Mouse (Mus musculus) cerebellum, adult 8-10 months (tissue): ENCODE results near the gene Cep78.
A peak's percentile ranks its signal among the peaks of the same experiment; 100 is the strongest.

ENCODE experiments used
- DNase-seq: peaks from one replicate; pipeline ENCODE4 v3.0.0; 2022

Cep78 gene

GRCm38 (mm10) chr19:15965082-15965481 is 19.7 kb downstream of the Cep78 start:
- no peak for DNase-seq

- DNase-seq = no peak
These were observed 20.3 kb downstream of the Cep78 start for GRCm38 (mm10) chr19:15964533-15964932.

GRCm38 (mm10) chr19:15963011-15963695 is 21.6 kb downstream of the Cep78 start:
- DNase-seq = no peak

DNA sequence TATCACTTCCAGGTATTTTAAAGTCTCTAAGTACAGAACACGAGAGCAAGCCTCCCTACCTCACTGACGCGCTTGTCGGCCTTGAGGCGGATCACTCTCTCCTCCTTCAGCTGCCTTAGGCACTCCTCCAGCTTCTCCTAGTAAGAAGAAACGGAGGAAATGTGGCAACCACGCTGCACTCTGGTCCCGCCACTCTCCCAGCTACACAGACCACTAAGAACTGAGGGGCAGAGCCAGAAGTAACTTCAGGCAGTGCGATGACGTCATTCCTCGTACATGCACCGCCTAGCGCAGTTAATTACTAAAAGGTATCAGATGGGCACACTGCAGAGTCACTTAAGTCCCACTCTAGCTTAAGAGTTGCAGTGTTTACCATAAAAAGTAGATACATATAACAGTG is 22.5 kb downstream of the Cep78 start:
- DNase-seq = no peak

DNA sequence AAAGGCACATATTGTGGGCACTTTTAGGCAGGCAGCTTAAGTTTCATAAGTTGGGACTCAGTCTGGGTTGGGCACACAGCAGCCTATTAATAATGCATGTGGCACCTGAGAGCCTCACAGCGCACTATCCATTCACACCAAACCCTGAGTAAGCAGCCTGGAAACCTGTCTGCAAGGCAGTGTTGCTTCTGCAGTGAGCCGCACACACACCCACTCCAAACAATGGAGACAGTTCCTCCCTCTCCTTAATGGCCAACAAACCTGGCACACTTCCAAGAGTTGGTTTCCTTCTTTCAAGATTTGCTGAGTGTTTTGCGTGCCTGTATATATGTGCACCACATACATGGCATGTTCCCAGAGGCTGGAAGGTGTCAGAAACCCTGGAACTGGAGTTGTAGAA is 34.6 kb downstream of the Cep78 start:
- no peak for DNase-seq

DNA sequence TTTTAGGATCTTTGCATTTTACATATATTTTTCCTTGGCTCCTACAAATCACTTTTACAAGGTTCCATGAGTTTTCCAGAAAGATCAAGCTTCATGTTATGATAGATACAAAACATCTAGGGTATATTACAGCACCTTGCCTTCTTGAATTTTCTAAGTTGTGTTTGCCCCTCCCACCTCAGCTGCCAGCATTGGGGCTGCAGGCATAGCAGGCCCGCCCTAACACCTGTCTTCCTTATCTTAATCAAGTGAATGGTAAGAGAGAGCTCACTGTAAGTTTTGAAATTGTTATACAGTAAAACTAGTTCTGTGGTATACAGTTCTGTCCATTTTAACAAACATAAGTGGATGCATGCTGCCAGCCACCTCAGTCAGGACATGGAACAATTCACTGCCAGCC is 35.9 kb downstream of the Cep78 start:
- DNase-seq = no peak

GRCm38 (mm10) chr19:15948426-15948825 is 36.4 kb downstream of the Cep78 start:
- DNase-seq = no peak

GRCm38 (mm10) chr19:15947237-15947636 is 37.6 kb downstream of the Cep78 start, which contains the start of gene Psat1:
Psat1 (minus strand) TSS chr19:15947337.
- DNase-seq = no peak

DNA sequence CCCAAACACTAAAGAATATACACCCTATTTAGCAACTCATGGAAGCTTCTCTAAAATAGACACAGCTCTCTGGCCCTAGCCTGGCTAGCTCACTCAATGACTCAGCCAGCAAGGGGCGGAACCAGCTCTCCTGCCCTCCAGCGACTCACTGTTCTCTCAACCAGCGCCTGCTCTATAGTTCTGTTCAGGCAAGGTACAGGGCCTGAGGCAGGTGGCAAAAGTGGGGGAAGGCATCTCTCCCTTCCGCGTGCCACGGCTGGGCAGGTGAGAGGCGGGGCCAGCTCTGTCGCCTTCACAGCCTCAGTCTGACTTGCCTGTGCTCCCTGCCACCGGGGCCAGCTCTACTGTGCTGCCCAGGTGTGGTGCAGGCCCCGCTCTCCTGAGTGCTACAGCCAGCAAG is 38.1 kb downstream of the Cep78 start:
- DNase-seq = no peak

- DNase-seq = no peak
These were observed 41.7 kb downstream of the Cep78 start for GRCm38 (mm10) chr19:15943117-15943423.

GRCm38 (mm10) chr19:15942421-15943116 is 42.2 kb downstream of the Cep78 start:
- DNase-seq = no peak

DNA sequence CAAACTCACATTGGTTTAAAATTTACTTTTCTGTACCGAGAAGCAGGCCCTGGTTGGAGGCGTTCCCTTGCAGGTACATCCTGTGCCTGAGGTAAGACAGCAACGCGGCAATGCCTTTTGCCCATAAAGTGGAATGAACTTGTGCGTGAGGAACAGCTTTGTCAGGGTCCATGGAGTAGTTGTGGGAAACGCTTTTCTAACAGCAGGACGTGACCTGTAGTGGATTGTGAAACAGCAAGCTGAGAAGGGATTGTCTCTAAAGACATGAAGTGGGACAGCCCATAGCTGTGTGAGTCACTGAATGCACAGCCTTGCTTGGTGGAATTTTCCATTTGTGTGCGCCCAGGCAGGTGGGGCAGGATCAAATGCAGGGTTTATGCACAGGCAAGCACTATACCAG is 43.4 kb downstream of the Cep78 start:
- DNase-seq = no peak

DNA sequence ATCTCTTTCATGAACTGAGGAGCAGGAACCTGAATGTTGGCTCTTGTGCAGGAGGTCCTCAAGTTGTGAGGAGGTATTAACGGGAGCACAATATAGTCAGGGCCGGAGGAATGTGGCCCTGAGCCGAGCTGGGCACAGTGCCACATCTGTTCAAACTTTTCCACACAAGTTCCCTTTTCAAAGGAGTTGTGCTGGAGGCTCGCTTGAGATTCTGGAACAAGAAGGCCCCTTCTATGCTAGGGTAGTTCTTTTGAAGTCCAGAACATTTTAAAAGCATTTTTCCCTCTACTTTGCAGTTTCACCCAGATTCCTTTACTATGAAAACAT is 59.1 kb downstream of the Cep78 start:
- DNase-seq = no peak

DNA sequence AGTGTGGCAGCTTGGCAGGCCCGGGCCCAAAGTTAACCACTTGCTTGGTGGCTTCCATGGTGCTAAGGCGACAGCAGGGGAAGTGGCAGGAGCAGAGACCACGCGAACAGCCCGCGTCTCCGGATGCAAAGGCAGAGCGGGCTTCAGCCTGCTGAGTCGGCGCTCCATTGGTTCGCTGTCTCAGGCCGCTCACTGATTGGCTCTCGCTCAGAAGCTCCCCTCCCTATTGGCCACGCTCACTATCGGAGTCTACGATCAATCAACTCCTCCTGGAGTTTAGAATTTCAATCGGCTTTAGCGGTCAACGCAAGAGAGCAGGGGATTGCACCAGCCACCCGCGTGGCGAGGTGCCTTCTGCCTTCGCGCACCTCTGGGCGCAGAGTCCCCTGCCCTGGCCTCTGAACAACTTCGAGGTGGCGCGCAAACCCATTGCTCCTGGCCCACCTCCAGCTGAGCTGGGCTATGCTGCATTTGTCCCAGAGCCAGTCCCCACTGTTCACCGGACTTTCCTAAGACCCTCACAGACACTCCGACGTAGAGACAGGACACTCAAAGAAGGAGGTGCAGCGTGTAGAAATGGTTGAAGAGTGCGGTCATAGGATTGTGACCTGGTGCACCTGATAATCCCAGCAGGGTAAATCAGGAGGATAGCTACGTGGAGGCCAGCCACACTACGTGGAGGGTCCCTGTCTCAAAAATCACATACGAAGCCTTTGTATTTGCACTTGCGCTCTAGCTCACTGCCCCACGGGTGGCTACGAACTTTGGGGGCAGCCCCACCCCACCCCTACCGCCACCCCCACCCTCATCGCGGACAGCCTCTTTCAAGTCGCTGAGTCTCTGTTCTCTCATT is 59.7 kb downstream of the Cep78 start:
- peak; percentile 55 for DNase-seq

DNA sequence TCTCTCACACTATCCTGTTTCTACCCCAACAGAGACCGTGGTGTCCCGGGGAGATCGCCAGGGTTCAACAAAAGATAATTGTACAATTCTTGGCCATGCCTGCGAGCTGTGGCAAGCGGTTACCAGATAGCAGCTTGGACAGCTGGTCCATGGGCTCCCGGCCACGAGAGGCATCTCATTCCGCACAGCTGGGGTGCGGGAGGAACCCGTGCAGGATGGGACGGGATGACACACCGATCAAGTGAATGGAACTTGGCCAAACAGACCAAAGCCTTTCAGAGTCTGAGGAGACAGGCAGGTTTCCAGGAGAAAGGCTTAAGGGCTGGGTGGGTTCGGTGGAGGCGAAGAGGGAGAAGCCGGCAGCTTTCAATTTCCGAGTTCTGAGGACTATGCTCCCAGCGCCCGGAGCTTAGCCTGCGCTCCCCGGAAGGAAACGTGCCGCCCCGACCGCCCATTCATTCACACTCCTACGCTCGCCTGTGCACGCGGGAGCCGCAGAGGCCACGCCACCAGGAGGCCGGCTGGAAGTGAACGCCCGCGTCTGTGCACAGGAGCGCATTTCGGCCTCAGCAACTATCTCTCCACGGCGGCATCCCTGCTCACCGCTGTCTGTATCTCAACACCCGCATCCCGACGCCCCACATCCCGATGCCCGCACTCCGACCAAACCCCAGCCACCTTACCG is 60.5 kb downstream of the Cep78 start:
- DNase-seq = peak; percentile 27

DNA sequence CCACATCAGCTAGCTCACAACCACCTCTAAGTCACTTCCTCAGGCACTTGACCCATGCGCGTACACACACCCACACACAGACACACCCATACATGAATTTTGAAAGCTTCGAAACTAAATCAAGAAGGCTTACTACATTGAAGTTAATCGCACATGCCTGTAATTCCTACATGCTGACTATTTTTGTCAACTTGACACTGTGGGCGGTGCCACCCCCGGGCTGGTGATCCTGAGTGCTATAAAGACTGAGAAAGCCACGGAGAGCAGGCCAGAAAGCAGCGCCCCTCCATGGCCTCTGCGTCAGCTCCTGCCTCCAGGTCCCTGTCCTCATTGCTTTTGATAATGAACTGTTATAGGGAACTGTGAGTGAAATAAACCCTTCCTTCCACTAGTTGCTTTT is 61.4 kb downstream of the Cep78 start:
- DNase-seq = no peak

DNA sequence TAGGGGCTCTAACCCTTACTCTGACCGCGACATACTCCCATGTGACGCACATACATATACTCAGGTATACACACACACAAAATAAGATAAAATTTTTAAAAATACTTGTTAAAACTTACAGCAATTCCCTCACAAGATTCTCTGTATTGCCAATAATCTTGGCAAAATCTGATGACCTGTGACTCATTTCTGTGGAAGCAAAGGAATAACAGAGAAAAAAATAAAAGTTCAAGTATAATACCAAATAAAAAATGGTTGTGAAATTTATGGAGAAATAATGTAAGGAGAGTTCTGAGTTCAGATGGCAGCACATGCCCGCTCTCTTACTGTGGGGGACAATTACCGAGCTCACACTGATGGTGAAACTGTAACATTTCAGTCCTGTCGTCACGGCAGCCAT is 65.5 kb downstream of the Cep78 start:
- no peak for DNase-seq

DNA sequence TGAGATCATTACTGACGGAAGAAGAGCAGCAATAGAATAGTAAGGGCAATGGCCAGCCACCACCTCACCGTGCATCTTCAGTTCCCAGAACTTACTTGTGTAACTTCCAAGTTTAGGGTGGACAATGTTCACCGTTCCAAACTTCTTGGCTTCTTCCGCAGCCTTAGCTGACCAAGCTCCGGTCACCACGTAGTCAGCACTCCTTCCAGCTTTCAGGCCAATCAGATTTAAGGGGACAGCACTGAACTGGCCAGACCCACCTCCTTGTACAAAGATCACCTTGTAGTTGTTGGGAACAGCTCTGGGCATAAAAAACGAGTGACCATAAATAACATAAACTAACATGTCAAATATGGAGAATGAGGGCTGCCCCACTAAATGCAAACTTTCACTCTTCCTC is 66.7 kb downstream of the Cep78 start:
- DNase-seq = no peak

DNA sequence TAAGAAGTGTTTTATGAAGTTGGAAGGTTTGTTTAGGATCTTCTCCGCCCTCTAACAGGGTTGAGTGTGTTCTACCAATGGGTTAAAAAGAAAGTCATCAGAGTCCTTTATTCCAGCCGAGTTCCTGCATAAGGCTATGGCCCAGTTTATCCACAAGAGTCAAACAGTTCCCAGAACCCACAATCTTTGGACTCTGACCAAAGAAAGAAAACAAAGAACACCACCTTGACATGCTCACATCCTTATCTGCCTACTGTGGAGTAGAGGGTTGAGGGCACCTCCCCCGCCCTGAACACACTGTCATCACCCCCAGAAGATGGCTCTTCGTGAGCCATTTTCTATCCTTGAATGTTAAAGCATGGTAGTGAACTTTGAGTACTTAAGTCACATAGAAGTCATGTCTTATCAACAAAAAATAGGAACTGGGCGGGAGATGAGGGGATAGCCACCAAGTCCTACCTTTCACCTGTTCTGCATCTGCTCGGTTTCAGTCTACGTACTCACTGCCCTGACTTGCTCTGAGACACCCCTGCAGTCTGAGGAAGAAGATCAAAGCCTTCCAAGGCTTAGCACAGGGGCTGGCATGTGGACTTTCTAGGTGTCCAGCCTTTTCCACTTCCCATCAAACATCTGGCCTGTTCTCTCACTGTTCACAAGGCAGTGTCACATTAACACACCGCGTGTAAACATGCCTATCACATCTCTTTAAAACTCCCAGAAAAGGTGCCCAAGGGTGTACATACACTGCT is 71.4 kb downstream of the Cep78 start:
- DNase-seq = no peak

DNA sequence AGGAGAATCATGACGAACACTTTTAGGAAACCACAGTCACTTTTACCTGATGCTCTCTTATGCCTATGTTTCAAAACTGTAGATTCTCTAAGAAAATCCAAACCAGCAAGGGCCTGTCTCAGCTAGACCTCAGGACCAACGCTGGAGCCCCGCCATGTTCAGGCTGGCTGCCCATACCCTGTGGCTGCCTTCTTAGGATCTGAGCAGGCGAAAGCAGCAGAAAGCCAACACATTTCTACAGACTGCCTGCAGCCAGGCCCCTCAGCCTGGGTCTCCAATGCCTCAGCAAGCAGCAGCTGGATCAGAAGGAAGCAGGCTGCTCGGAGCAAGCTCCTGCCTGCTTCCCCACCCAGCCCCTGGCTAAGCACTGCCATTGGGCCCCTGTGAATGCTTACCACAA is 73.3 kb downstream of the Cep78 start:
- DNase-seq = no peak

- DNase-seq = no peak
These were observed 73.8 kb downstream of the Cep78 start for GRCm38 (mm10) chr19:15910987-15911386.

DNA sequence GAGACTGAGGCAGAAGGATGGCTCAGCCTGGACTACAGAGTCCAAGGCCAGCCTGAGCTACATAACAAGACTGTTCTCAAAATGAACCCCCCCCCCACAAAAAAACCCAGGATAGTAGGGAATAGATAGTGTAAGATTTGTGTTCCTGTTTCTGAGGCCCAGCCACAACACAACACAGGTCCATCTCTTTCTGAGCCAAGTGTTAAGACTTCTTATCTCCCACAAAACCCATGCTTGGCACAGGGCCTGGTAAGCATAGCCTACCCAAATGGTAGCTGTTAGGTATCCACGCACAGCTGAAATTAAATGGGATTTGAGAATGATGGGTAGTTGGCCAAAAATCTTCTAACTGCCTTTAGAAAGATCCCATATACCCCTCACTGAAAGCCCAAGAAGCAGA is 74.3 kb downstream of the Cep78 start:
- DNase-seq = no peak

GRCm38 (mm10) chr19:15908016-15908415 is 76.8 kb downstream of the Cep78 start:
- DNase-seq = no peak
